14 mouse cellular contexts compared by ENCODE assay signal in the genomic region with DNA sequence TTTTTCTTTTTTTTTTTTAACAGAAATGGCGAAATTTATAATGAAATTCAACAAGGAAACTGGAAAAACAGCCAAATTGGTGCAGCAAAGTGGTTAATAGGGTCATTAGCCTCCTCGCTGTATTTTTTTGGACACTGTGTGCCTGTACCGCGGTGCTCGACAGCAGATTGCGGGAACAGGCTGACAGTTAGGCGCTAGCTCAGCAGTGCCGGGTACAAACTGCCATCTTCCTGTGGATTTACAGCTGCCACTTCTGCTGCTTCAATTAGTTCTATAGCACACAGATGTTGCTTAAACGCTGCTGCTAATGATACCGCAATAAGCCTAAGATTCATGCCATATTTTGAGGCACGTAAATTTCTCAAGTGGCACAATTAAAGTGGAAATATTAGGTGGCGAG.
DNase-seq lines count a peak whose midpoint lies in the region; ATAC-seq and TF ChIP-seq lines count a peak whose summit lies in the region.
"Had no signal": no experiment of that assay in that cellular context is flagged by ENCODE, and none has a peak within 500 bp of the region (broad histone marks: within the 10 kb centered on the region; RNA-seq: fewer than 3 reads in every experiment).

No protein-coding gene starts in this region.

- H3K27ac ChIP-seq in hindbrain, postnatal 0 days: no peak overlapping the region
- H3K27ac ChIP-seq in hindbrain, embryonic 12.5 days: no peak overlapping the region
- no peak overlapping the region for H3K27ac ChIP-seq in limb, embryonic 11.5 days (replicated peaks; ENCODE audit: low read depth, low read length)
- H3K27ac ChIP-seq in stomach, postnatal 0 days (replicated peaks): no peak overlapping the region

- TF ChIP-seq CTCF in hindbrain, postnatal 0 days (IDR thresholded peaks at IDR 0.05; ENCODE audit: low read depth): no peak
- no peak for TF ChIP-seq CTCF in brain, embryonic 14.5 days (IDR thresholded peaks at IDR 0.05; ENCODE audit: borderline replicate concordance, extremely low read depth, insufficient read depth, insufficient read length)
- no peak for TF ChIP-seq CTCF in stomach, postnatal 0 days (IDR thresholded peaks at IDR 0.05; ENCODE audit: low read depth)

- no peaks in the 10 kb centered on the region for H3K27me3 ChIP-seq in hindbrain, postnatal 0 days (ENCODE audit: insufficient read depth, low read length)
- no peaks in the 10 kb centered on the region for H3K27me3 ChIP-seq in hindbrain, embryonic 12.5 days
- H3K27me3 ChIP-seq in limb, embryonic 11.5 days (ENCODE audit: control insufficient read depth, insufficient read depth, low read length): no peaks in the 10 kb centered on the region
- no peaks in the 10 kb centered on the region for H3K27me3 ChIP-seq in stomach, postnatal 0 days (ENCODE audit: control insufficient read depth, insufficient read depth, low read length)
- H3K27me3 ChIP-seq: CH12.LX had no signal

- no peak overlapping the region for H3K4me2 ChIP-seq in hindbrain, postnatal 0 days (ENCODE audit: low read depth, low read length)
- H3K4me2 ChIP-seq in hindbrain, embryonic 12.5 days (replicated peaks): no peak overlapping the region
- peak overlapping the region; percentile 13; the same call in 1 of the 2 replicates for H3K4me2 ChIP-seq in limb, embryonic 11.5 days (ENCODE audit: low read depth, severe bottlenecking)
- H3K4me2 ChIP-seq in stomach, postnatal 0 days (replicated peaks; ENCODE audit: low read depth): no peak overlapping the region
- H3K4me2 ChIP-seq: heart, embryonic 12.5 days had no signal

- no peaks in the 10 kb centered on the region for H3K36me3 ChIP-seq in hindbrain, postnatal 0 days (ENCODE audit: insufficient read depth, low read length)
- H3K36me3 ChIP-seq in hindbrain, embryonic 12.5 days: no peaks in the 10 kb centered on the region
- H3K36me3 ChIP-seq in limb, embryonic 11.5 days (ENCODE audit: control insufficient read depth, insufficient read depth, low read length): no peaks in the 10 kb centered on the region
- no peaks in the 10 kb centered on the region for H3K36me3 ChIP-seq in stomach, postnatal 0 days (ENCODE audit: control insufficient read depth, insufficient read depth, low read length)
- H3K36me3 ChIP-seq: heart, embryonic 12.5 days had no signal

- DNase-seq in embryo, embryonic 10 days (ENCODE audit: low spot score): peak; percentile 12
- no peak for DNase-seq in embryo, embryonic 9.5 days (ENCODE audit: extremely low spot score)
- peak; percentile 73 for DNase-seq in hindbrain, postnatal 0 days (ENCODE audit: low spot score)
- peak; percentile 82 for DNase-seq in brain, embryonic 14.5 days (ENCODE audit: low read depth)
- peak; percentile 56 for DNase-seq in limb, embryonic 11.5 days (ENCODE audit: low spot score)
- no peak for DNase-seq in natural killer cell, adult 2 months (ENCODE audit: low spot score in 2 of 2)
- no peak for DNase-seq in stomach, postnatal 0 days (ENCODE audit: low spot score)
- DNase-seq: kidney, postnatal 4 days; lung, adult 18-20 months; thymus, postnatal 4 days had no signal

- TF ChIP-seq EP300 in stomach, postnatal 0 days (optimal IDR thresholded peaks at IDR 0.05): no peak

- TF ChIP-seq POLR2A in brain, embryonic 14.5 days (IDR thresholded peaks at IDR 0.05; ENCODE audit: borderline replicate concordance, extremely low read depth, insufficient read depth, insufficient read length, poor library complexity, severe bottlenecking): no peak

- 44% methylated on average over 12 of the region's 12 CpGs for WGBS in hindbrain, postnatal 0 days
- 76% methylated on average over 12 of the region's 12 CpGs for WGBS in hindbrain, embryonic 12.5 days
- WGBS in limb, embryonic 11.5 days: 15% methylated on average over 12 of the region's 12 CpGs
- 85% methylated on average over 12 of the region's 12 CpGs for WGBS in stomach, postnatal 0 days

- no peaks in the 10 kb centered on the region for H3K4me1 ChIP-seq in hindbrain, postnatal 0 days (ENCODE audit: insufficient read depth, low read length)
- peaks cover 16% of the 10 kb centered on the region for H3K4me1 ChIP-seq in hindbrain, embryonic 12.5 days
- H3K4me1 ChIP-seq in limb, embryonic 11.5 days (ENCODE audit: control insufficient read depth, insufficient read depth, low read length): peaks cover 19% of the 10 kb centered on the region
- H3K4me1 ChIP-seq in stomach, postnatal 0 days (replicated peaks; ENCODE audit: control insufficient read depth, insufficient read depth): no peaks in the 10 kb centered on the region
- H3K4me1 ChIP-seq: heart, embryonic 12.5 days had no signal

- H3K9me3 ChIP-seq in hindbrain, postnatal 0 days (ENCODE audit: low read length): no peaks in the 10 kb centered on the region
- H3K9me3 ChIP-seq in hindbrain, embryonic 12.5 days (replicated peaks): no peaks in the 10 kb centered on the region
- no peaks in the 10 kb centered on the region; the same call in 1 of the 2 replicates for H3K9me3 ChIP-seq in limb, embryonic 11.5 days (ENCODE audit: control insufficient read depth, low read length)
- no peaks in the 10 kb centered on the region for H3K9me3 ChIP-seq in stomach, postnatal 0 days (ENCODE audit: control insufficient read depth, low read length)

- no peak overlapping the region for H3K4me3 ChIP-seq in hindbrain, postnatal 0 days (ENCODE audit: low read length)
- H3K4me3 ChIP-seq in hindbrain, embryonic 12.5 days: no peak overlapping the region
- H3K4me3 ChIP-seq in limb, embryonic 11.5 days (ENCODE audit: low read depth, low read length): no peak overlapping the region
- no peak overlapping the region for H3K4me3 ChIP-seq in stomach, postnatal 0 days (ENCODE audit: low read depth, low read length)
- H3K4me3 ChIP-seq: erythroblast, embryonic 14.5 days; heart, embryonic 12.5 days had no signal

- no peak overlapping the region for H3K9ac ChIP-seq in hindbrain, postnatal 0 days (replicated peaks; ENCODE audit: low read length)
- H3K9ac ChIP-seq in hindbrain, embryonic 12.5 days: no peak overlapping the region
- no peak overlapping the region for H3K9ac ChIP-seq in limb, embryonic 11.5 days (ENCODE audit: low read length)
- H3K9ac ChIP-seq in stomach, postnatal 0 days (ENCODE audit: low read length): no peak overlapping the region
- H3K9ac ChIP-seq: heart, embryonic 12.5 days had no signal

- no peak for ATAC-seq in hindbrain, postnatal 0 days
- ATAC-seq in hindbrain, embryonic 12.5 days (ENCODE audit: low FRiP score): no peak
- ATAC-seq in limb, embryonic 11.5 days (ENCODE audit: insufficient number of reproducible peaks, low FRiP score, low TSS enrichment, low read depth): no peak
- ATAC-seq in stomach, postnatal 0 days (ENCODE audit: low FRiP score, low TSS enrichment): no peak

Comparison
In these comparisons a context has a peak if more than half of its experiments do, and no peak if none do; other contexts are left out.
1. DNase-seq: peak in embryo, embryonic 10 days (single experiment), hindbrain, postnatal 0 days (single experiment), brain, embryonic 14.5 days (single experiment) and limb, embryonic 11.5 days (single experiment); none in embryo, embryonic 9.5 days (single experiment), natural killer cell, adult 2 months (0 of 2) and stomach, postnatal 0 days (single experiment).